Mouse (Mus musculus) MN1 (cell line): ENCODE measurements around the gene Zbtb16.

ENCODE experiments used
- DNase-seq: peaks from one replicate; pipeline ENCODE4 v3.0.0-alpha.2; 2016; ENCODE audit warnings: low spot score

Gene Zbtb16

DNA sequence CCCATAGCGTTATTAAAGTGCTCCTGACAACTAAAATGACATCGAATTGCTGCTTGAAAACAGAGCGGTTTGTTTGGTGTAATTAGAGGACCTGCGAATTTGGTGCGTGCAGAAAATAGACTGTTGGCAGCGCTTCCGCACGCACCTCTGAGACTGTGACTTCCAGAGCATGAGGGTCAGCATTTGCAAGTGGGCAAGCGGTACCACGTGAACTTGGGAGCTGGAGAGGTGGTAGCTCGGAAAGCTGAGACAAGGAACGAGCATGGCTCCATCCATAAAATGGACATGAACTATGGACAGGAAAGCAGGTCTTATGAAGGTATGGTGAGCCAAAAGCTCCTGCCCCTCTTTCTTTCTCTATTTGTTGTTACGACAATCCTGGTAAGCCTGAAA, 107.3 kb downstream of the Zbtb16 start:
- DNase-seq = no peak

DNA sequence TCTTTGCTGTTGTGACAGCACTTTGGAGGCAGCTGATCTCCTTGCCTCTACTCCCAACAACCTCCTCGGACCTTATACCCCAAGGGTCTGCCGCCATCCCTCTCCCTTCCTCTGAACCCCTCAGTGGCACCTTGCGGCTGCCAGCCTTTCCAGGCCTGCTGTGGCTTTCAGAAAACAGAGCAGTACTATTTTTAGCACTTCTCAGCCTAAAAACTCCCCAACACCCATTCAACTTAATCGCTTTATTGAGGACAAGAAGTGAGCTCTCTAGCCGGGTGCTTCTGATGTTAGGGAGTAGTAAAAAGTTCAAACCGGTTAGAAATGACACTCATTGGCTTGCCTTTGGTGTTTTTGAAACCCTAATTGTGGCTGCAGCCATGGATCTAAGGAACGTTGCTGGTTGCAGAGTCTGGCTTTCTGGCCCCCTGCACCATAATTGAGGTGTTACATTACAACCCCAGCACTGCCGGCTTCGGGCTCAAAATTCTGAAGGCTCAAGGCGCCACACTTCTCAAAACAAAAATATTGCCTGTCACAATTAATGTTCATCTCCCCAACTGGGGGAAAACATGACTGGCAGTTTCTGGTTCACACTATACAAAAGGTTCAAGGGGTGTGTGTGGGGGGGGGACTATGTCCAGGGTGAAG, 107.8 kb downstream of the Zbtb16 start:
- DNase-seq = no peak

DNA sequence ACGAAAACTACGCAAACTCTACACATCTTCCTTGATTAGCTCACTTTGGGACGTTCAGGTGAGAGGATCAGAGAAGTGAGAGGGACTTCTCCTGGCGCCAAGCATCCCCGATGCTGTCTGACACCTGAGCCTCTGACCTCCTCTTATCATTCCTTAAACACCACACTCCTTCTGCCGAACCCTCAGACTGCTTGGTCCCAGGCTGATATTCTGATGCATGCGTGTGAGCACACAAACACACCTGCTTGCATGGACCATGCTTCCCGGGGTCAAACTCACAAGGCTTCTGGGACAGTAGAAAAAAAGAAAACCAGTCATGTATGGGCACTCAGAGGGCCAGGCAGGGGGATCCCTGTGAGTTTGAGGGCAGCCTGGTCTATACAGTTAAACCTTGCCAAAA, 109.7 kb downstream of the Zbtb16 start:
- no peak for DNase-seq

DNA sequence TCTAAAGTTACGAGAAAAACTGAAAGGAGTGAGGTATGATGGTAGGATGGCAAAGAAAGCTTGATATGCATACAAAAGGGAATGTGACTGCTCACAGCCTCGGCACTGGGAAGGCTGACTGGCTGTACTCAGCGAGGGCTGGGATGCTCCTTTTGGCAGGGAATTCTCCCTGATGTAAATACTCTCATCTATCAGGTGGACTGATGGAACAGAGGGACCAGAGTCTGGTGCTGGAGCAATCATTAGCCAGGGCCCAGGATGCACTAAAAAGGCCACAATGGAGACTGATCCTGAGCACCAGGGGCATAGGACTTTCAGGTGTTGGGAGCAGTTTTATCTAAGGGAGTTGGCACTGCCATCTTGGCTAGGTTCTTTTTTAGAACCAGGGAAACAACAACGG, 110.1 kb downstream of the Zbtb16 start:
- no peak for DNase-seq

DNA sequence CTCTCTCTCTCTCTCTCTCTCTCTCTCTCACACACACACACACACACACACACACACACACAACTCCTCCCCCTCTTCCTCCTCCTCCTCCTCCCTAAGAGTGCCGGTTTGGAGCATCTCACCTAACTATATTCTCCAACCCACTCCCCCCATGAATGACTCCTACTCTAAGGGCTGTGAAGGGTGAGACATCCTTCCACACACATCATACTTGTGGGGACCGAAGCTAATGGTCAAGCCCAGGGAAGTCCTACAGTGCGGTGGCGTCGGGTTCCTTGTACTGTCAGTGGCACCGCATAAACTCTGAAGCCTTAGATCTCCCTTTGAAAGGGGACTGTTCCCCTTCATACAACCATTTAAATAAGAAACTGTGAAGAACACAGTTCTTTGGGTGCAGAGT, 110.9 kb downstream of the Zbtb16 start:
- DNase-seq = no peak

DNA sequence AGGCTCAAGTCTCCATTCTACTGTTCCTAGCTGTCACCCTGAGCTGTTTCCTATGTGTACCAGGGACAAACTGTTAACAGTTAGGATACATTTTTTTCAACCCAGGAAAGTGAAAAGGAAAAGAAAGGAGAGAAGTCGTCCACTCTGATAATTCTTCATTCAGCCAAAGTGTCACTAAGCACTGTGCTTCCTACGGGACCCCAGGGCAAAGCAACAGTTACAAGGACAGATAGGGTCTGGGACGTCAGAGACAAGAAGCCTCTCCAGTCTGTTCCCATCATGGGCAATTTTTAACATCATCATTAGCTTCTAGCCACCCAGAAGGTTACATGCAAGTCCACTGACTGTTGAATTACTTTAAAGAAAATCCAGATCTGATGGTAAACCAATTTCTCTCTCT, 111.3 kb downstream of the Zbtb16 start:
- no peak for DNase-seq

DNA sequence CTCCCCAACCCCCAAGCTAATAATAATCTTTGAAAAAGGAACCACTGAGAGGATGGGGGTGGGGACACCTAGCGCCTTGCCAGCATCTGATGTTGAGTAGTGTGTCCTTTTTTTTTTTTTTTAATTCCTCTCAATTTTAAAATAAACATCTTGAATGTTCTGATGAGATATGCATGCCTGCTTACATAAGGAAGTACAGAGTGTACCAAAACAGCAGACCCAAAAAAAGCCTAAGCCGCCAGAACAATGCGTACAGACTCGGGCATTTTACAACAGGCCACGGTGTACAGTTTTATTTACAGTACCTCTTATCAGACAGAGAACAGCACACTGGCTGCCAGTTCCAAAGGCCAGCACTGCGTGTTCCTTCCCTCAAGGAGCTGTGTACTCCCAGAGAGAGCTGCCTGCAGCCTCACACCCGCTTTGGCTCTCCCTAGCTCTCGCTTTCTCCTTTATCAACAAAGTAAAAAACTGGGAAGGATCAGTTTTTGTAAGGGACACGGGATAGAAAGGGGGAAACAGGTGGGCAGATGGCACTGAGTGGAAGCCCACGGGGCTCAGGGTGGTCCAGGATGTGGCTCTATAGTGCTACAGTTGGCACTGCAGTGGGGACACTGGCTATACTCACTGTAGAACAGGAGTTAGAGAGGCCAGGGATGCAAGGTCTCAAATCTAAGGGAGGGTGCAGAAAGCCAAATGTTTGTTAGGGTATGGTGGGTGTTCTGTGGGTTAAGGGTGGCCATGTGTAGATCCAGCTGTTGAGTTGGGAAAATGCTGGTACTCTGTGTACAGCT, 112.3 kb downstream of the Zbtb16 start:
- no peak for DNase-seq

DNA sequence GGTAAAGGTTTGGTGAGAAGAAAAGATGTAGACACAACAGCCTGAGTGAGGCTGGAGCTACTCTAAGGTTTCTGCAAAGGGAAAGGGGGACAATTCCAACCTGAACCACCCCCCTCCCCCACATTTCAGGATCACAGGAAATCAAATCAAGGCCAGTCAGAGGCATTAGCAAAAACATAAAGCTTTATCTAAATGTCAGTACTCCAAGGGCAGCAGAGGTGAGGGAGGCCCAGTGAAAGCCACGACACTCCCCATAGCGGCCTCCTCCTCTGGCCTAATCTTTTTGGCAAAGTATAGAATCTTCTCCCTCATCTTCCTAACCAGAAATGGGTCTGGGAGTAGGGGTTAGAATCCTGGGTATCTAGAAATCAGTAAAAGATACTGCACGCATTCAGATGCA, 113.0 kb downstream of the Zbtb16 start:
- no peak for DNase-seq

DNA sequence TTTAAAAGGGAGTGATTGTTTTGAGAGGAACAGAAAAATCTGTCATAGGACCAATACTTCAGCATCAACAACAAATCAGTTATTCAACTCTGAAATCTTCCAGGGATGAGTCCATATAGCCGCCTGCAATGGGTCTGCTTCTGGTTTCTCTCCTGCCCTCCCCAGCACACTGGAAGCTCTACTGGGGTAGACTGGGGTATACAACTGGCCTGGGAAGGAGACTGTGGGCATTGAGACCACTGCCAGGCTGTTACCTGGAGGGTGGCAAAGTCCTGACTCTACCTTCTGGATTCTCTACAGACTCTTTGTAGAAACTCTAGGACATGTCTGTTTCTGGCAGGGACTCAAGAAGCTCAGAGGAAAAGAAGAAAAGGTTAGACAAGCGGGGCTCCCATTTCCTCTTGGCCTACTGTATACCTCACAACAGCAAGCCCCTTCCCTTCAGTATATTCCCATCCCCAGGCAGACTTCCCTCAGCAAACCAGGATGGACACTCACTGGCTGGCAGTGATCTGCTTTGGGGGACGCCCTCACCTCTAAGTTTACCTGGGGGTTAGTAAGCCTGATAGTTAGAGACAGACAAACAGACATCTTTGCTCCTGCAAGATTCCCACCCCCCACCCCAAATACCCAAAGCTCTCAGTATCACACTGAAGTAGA, 113.6 kb downstream of the Zbtb16 start:
- DNase-seq = no peak

DNA sequence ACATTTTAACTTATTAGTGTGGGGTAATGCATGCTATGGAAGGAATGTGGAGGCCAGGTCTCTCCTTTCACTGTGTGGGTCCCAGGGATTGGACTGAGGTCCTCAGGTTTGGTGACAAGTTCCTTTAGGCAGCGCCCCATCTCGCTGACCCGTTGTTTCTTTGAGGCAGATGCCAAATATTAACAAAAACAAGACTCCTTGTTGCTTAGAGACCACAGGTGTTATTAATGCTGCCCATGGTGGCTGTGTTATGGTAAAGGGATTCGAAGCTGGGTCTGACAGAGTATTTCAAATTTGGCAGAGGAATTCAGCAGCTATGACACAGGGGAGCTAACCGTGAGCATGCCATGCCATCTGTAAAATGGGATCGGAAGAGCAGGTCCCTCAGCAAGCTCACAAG, 114.4 kb downstream of the Zbtb16 start:
- no peak for DNase-seq

DNA sequence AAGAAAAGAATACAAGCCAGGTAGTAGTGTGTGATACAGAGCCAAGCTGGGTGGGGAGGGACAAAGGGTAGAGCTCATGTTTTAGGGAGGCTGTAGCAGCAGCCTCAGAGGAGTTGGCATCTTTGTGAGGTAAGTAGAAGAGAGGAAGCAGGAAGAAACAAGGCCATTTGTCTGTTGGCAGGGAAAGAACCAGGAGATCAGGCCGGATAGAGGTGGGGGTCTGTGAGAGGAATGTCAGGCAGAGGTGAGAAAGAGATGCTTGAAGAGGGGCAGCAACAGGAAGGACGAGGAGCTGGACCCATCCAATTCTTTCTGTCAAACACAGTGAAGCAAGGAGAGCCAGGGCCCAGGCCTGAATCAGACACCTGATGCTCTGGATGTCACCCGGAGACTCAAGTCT, 114.8 kb downstream of the Zbtb16 start:
- no peak for DNase-seq

DNA sequence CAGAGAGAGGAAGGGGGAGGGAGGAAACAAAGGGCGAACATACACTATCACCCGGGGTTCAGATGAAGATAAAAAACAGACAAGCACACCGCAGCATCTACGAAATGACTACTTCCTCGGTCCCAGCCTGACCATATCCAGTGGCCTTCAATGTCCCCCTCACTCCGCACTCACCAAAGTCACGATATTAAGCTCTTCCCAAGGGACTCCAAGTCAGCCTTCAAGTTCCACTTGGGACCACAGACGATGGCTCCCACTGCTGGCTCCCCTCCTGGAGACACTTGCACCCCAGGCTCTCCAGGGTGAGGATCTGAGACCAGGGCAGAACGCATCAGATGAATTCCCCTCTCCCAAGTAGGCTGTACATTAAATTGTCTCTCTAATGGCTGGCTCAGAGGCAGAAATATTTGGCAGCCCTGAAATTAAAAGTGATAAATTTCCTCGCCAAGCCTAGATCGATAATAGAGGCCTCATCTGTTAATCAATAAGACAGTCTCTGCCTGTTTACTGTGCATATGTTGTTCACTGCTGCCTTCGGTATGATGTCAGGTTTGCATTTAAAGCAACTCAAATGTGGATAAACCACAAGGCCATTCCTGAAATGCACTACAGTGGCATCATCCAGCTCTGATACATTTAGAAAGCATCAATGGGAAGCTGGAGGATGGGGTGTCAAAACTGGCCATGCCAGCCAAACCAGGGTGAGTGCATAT, 115.6 kb downstream of the Zbtb16 start:
- DNase-seq = no peak

DNA sequence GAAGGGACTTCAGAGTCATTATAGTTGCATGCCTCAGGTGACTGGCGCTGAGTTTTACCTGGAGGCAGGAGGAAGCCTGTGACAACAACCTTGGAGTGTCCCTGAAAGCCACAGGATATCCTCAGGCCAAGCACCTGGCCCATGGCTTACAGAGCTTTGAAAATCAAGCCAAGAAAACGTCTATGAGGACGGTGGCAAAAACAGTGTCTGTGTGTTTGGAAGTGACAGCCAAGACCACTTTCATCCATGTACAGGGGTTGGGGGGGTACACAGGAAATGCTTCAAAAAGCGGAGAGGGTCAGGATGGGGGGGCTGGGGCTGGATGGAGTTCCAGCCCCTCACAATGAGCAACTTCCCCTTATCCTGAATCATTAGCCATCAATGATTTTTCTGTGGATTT, 116.4 kb downstream of the Zbtb16 start:
- DNase-seq = no peak

DNA sequence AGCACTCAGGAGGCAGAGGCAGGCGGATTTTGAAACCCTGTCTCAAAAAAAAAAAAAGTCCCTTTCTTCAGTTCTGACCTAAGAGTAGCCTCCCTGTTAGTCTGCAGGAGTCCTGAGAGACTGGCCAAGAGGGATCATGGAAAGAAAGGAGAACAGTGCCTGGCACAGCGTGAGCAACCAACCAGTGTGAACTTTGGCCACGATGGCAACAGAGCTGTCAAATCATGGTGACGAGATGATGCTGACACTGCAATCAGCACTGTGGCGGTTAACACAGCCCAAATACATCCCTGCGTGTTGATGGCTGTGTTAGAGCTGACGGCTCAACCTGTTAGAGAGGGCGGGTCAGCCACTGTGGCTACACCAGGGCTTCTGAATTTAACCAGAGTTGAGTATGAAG, 119.5 kb downstream of the Zbtb16 start:
- DNase-seq = no peak

DNA sequence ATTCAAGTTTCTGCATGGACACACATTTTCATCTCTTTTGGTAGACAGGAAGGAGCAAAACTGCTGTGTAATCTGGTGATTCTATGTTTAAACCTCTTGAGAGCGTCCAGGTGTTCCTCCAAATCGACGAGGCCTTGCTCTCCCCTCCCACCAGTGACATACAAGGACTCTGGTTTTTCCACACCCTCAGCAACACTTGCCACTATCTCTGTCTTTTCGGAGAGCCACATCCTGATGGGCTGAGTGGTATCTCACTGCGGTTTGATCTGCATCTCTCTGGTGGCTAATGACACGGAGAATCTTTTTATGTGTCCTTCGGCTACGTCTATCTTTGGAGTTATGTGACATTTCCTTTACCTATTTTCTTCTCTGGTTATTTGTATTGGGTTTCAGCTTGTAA, 121.0 kb downstream of the Zbtb16 start:
- DNase-seq = no peak

DNA sequence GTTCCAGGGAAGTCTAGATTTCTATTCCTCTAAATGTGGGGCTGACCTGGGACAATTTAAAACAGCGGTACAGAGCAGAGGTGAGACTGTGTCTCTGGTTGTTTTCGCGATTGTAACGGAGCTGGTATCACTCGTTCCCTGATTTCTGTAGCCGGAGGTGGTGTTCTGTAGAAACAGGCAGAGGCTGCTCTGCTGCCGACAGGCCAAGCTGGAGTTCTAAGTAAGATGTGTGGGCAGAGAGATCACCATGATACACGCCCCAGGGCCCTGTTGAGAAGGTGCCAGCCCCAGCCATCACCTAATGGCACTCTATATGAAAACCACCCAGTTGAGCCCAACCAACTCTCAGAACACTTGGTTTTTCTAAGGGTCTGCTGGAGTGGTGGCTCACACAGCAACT, 122.2 kb downstream of the Zbtb16 start:
- DNase-seq = no peak

DNA sequence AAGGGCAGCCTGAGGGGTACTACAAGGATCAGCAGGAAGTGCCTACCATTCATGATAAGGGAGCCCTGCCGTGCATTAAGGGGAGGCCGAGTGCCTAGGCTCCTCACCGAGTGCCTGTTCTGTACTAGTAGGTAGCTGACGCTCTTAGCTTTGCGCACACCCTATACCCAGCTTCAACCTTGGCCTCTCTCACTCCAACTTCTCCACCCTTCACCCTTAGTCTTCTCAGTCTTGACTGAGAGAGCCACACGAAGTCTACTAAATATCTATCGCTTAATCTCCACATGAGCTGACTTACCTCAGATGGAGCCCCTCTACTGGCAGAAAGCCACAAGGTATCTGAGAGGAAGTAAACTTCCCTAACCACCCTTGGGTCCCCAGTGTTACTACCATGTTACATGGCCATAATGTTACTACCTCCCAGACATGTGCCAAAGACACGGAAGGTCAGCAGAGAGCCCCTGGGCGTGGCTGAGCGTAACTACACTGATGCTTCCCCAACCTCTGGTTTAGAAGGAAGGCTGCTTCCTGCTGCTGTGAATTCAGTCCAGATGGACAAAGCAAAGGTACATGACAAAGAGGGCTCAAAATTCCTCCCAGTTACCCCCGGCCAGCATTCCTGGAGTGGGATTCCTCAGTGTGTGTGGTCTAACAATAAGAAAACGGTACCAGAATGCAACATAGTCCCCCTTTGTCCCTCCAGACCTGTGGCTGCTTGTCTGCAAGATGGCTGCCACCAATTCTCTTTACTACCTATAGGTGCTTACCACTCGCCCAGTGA, 122.8 kb downstream of the Zbtb16 start:
- DNase-seq = no peak

DNA sequence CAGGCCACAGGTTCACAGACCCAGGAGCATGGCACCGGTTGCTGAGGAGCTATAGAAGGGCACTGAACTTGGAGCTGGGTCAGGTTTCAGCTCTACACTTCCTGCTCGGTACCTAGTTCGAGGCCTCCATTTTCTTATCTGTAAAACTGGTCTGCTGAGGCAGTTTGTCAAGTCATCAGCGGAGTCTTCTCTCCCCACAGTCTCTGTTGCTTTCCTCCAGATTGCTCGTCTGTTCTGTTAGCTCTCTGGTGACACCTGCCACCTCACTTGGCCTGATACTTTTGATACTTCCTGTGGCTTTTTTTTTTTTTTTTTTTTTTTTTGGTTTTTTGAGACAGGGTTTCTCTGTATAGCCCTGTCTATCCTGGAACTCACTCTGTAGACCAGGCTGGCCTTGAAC, 124.2 kb downstream of the Zbtb16 start:
- no peak for DNase-seq

DNA sequence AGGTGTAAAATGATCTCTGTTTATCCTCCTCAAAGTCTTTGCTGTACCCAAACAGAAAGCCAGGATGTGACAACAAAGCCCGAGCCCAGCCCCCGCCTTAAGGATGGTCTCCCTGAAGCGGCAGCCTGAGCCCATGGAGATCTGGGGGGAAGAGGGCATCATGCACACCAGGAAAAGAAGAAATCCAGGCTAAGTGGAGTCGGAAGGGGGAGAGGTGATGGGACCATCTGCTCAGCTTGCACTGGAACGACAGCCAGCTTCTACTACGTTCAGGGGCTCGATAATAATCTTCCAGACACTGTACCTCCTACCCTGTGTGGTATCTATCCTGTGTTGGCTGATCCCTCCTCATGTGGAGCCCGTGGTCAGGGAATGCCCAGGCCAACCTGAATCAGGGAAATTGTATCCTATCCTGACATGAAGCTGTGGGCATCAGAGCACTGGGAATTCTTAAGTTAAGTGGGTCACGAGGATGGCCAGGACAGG, 124.7 kb downstream of the Zbtb16 start:
- DNase-seq = no peak

DNA sequence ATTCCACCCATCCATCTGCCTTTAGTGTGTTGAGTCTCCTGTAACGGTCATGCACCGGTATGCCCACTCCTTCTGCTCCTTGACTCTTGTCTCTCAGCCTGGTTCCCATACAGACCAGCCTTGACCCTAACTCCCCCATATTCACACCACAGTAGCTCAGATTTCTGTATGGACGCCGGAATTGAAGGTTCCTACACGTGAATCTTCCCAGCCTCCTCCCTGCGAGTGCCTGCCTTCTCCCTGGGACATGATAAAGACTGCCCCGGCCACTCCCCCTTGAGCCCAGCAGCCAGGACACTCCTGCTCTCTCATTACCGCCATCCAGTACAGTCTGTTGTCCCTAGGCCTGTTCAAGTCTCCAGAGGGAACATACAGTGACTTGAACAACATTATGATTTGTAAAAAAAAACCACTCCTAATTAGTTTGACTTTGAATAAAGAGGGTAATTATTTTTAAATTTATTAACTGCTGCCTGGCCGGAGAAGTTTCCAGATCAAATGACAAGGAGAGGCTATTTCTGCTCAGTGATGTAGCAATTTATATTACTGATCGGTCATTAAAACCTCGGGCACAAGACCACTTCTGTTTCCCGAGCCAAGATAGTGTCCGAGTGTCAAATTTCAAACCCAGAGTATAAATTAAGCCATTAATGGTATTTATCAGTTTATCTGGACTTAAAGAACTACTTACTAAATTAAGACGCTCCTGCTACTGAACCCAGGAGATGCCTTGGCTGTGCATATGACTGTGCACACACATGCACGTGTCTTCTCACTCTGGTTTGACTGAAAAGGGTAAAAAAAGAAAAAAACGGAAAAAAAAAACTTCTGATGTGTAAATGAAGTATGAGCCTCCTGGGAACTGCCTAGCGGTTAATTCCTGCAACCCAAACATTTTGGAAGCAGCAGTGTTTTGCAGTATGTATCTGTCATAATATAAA, 125.4 kb downstream of the Zbtb16 start:
- DNase-seq = no peak

DNA sequence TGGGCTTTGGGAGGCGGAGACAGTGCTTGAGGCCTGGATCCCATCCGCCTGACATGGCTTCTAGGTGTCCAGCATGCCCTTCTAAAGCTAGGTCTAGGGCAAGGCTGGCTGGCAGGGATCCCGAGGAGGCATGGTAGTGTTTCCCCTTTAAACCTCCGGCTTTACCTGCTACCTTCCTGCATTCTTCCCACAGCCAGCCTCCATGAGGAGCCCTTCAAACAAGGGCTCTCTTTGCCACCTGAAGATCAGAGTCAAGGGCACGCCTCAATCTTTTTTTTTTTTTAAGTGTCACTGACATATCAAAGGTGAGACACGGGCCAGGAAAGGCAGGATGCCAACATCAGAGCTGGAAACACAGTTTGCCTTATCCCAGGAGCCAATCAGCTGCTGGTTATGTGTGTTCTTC, 128.2 kb downstream of the Zbtb16 start:
- no peak for DNase-seq
